Mouse (Mus musculus) ES-E14 (cell line): ENCODE data around the gene Zfp385a.

Source experiments
- HCFC1 ChIP-seq: IDR thresholded peaks from 2 replicates; pipeline ENCODE4 v1.6.1; 2012; ENCODE audit warnings: low read length, inconsistent platforms, borderline replicate concordance; ENCODE audit not compliant: insufficient read depth
- ZC3H11A ChIP-seq: IDR thresholded peaks from 2 replicates; pipeline ENCODE4 v1.6.1; 2012; ENCODE audit warnings: low read depth, mild to moderate bottlenecking, inconsistent platforms, low read length, borderline replicate concordance

- TF ChIP-seq ZC3H11A = no peak
- no peak for TF ChIP-seq HCFC1
These were observed 14.8 kb upstream of the Zfp385a start for GRCm38 (mm10) chr15:103354690-103355089.
